Mouse (Mus musculus) G1E (cell line): ENCODE results near the gene Trim3. TPM values are rescaled to one million over a fixed set of nuclear protein-coding genes. Genes with fewer than 3 reads are reported as not detected.

Source experiments
- ATAC-seq: 2 replicates; pipeline ENCODE4 v1.8.0; 2016; ENCODE audit warnings: mild to moderate bottlenecking; ENCODE audit not compliant: insufficient number of reproducible peaks, poor library complexity, low FRiP score, severe bottlenecking; ENCODE audit errors: extremely low read depth
- DNase-seq: peaks from one replicate; pipeline ENCODE4 v3.0.0; 2012; ENCODE audit warnings: low spot score
- H3K27me3 ChIP-seq: 2 replicates; pipeline ENCODE4 v1.6.1; 2012; ENCODE audit warnings: mild to moderate bottlenecking, low read length, inconsistent platforms; ENCODE audit not compliant: insufficient read depth
- H3K36me3 ChIP-seq: replicated peaks from 2 replicates; pipeline ENCODE3; 2012; ENCODE audit warnings: mild to moderate bottlenecking, inconsistent platforms
- H3K4me1 ChIP-seq: 2 replicates; pipeline ENCODE4 v1.6.1; 2012; ENCODE audit warnings: low read depth, low read length, inconsistent platforms, mixed read lengths; ENCODE audit not compliant: insufficient read depth
- H3K4me3 ChIP-seq: 2 replicates; pipeline ENCODE4 v1.5.1; 2012; ENCODE audit warnings: low read depth, mild to moderate bottlenecking, inconsistent platforms, low read length, moderate library complexity, mixed read lengths
- H3K9me3 ChIP-seq: replicated peaks from 2 replicates; pipeline ENCODE4 v1.6.1; 2012; ENCODE audit warnings: inconsistent platforms
- CTCF ChIP-seq: IDR thresholded peaks from 2 replicates; pipeline ENCODE4 v1.5.1; 2012; ENCODE audit warnings: low read depth, low read length, inconsistent platforms, mixed read lengths
- GATA1 ChIP-seq: IDR thresholded peaks from 2 replicates; pipeline ENCODE4 v1.6.1; 2012; ENCODE audit warnings: borderline replicate concordance, low read length, inconsistent platforms, mixed read lengths
- GATA2 ChIP-seq: IDR thresholded peaks from 2 replicates; pipeline ENCODE4 v1.6.1; 2012; ENCODE audit warnings: low read depth, low read length, inconsistent platforms, borderline replicate concordance
- POLR2AphosphoS5 ChIP-seq: IDR thresholded peaks from 2 replicates; pipeline ENCODE4 v1.6.1; 2012; ENCODE audit warnings: low read depth, low read length, inconsistent platforms; ENCODE audit not compliant: insufficient replicate concordance
- TAL1 ChIP-seq: conservative IDR thresholded peaks from 2 replicates; pipeline ENCODE4 v1.6.1; 2012; ENCODE audit warnings: low read depth, low read length, inconsistent platforms, mixed read lengths
- polyA plus RNA-seq: library from polyadenylated mRNA; stranded (reverse); fragments of >175 nt; gene quantifications from 2 replicates; pipeline ENCODE4 v1.2.3, GENCODE M21; 2012
- total RNA-seq, 2 experiments: library from RNA; stranded (forward) in 1 of 2; stranded (reverse) in 1 of 2; fragments of 200-1000 nt in 1 of 2; fragments of >200 nt in 1 of 2; fragmentation: Nextera tagmentation in 1 of 2; gene quantifications; 2 replicates each; pipeline ENCODE4 v1.2.3; 2014 to 2017

The Trim3 gene
- total and polyA plus RNA-seq, 3 experiments: 4.6 to 16.7 (median 9.3) TPM

- DNase-seq: no peak
- no peaks in the 10 kb centered on the region for H3K27me3 ChIP-seq
- TF ChIP-seq POLR2AphosphoS5: no peak
- TF ChIP-seq GATA1: no peak
- no peak for TF ChIP-seq TAL1
- TF ChIP-seq GATA2: no peak
- no peak for TF ChIP-seq CTCF
- H3K36me3 ChIP-seq: peaks cover 71% of the 10 kb centered on the region
- no peak for ATAC-seq
- peak overlapping the region; percentile 91 for H3K4me3 ChIP-seq
- H3K4me1 ChIP-seq: peaks cover 35% of the 10 kb centered on the region
- H3K9me3 ChIP-seq: no peaks in the 10 kb centered on the region
These were observed 5.9 kb upstream of the Trim3 start for GRCm38 (mm10) chr7:105639304-105639703.

DNA sequence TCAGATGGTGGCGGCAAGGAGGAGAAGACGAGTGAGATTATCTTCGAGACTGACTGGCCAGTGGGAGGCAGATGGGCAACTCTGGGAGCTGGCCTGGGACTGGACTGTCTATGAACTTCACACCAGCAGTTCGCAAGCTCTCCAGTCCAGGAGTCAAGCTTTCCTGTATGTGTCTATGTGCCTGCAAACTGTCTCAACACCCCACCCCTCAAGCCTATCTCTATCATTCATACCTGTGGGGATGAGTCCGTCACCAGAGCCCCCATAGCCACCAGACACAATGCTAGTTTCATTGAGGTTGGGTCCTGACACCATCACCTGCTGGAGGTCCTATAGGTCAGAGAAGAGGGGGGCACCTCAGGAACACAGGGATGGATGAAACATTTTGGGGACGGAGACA is 5.4 kb upstream of the Trim3 start:
- peaks cover 38% of the 10 kb centered on the region for H3K4me1 ChIP-seq
- H3K4me3 ChIP-seq: no peak overlapping the region; the same call in 1 of the 2 replicates
- no peaks in the 10 kb centered on the region for H3K9me3 ChIP-seq
- DNase-seq (no peak), ATAC-seq (no peak)
- no peak for TF ChIP-seq CTCF
- TF ChIP-seq GATA1: no peak
- no peak for TF ChIP-seq TAL1
- TF ChIP-seq POLR2AphosphoS5: no peak
- no peak for TF ChIP-seq GATA2
- H3K36me3 ChIP-seq: peaks cover 65% of the 10 kb centered on the region
- no peaks in the 10 kb centered on the region for H3K27me3 ChIP-seq

- peaks cover 43% of the 10 kb centered on the region for H3K36me3 ChIP-seq
- no peak for DNase-seq
- no peak overlapping the region for H3K4me3 ChIP-seq
- no peaks in the 10 kb centered on the region for H3K9me3 ChIP-seq
- ATAC-seq: no peak
- H3K27me3 ChIP-seq: peaks cover 16% of the 10 kb centered on the region
- peaks cover 36% of the 10 kb centered on the region for H3K4me1 ChIP-seq
- TF ChIP-seq CTCF (no peak), TAL1 (no peak), GATA1 (no peak), GATA2 (no peak), POLR2AphosphoS5 (no peak)
These were observed 2.4 kb upstream of the Trim3 start for GRCm38 (mm10) chr7:105635726-105636125.

DNA sequence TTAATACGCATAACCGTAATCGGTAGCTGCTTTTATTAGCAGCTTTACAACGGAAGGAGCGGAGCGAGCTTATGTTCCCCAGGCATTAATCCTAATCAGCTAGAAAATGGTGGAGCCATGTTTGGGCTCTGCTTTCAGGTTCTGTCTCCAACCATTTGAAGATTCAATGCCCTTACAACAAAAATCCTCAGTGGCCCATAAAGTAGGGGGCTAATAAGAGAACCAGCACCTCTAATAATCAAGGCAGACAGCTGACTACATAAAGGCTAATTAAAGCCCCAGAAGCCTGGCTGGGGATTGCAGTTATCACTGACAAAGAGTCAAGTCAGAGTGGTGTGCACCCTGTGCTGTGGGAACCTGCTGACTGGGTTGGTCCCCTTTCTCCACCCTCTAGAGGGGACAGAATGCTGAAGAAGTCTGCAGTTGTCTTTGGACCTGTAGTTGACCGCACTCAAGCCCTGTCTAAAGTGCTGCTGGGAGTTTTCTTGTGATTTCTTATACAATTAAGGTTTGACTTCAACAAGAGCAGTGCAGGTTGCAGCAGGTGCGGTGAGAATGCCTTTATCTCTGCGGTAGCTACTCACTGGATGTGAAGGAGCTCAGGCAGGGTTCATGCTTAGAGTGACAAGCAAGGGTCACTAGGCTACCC is 1.0 kb upstream of the Trim3 start:
- TF ChIP-seq CTCF (no peak), GATA2 (no peak), POLR2AphosphoS5 (no peak), TAL1 (no peak), GATA1 (no peak)
- Histone ChIP-seq H3K27me3 (peaks cover 22% of the 10 kb centered on the region), H3K4me3 (no peak overlapping the region), H3K4me1 (peaks cover 30% of the 10 kb centered on the region), H3K9me3 (no peaks in the 10 kb centered on the region), H3K36me3 (peaks cover 43% of the 10 kb centered on the region)
- DNase-seq: no peak
- no peak for ATAC-seq

GRCm38 (mm10) chr7:105633801-105634135 is 397 bp upstream of the Trim3 start:
- no peak for ATAC-seq
- DNase-seq: no peak
- peak overlapping the region; percentile 82 for H3K4me3 ChIP-seq
- peaks cover 41% of the 10 kb centered on the region for H3K36me3 ChIP-seq
- no peaks in the 10 kb centered on the region for H3K9me3 ChIP-seq
- TF ChIP-seq TAL1 (no peak), GATA1 (no peak), POLR2AphosphoS5 (no peak), CTCF (no peak), GATA2 (no peak)
- peaks cover 26% of the 10 kb centered on the region for H3K27me3 ChIP-seq
- H3K4me1 ChIP-seq: peaks cover 23% of the 10 kb centered on the region

- no peaks in the 10 kb centered on the region for H3K9me3 ChIP-seq
- TF ChIP-seq CTCF (no peak), POLR2AphosphoS5 (no peak), GATA2 (no peak)
- peaks cover 29% of the 10 kb centered on the region for H3K27me3 ChIP-seq
- peaks cover 19% of the 10 kb centered on the region for H3K4me1 ChIP-seq
- ATAC-seq (no peak), DNase-seq (no peak)
- H3K36me3 ChIP-seq: peaks cover 29% of the 10 kb centered on the region
- H3K4me3 ChIP-seq: peak overlapping the region; percentile 82; the same call in 1 of the 2 replicates
These were observed 809 bp downstream of the Trim3 start for GRCm38 (mm10) chr7:105632551-105632972.
